Mouse (Mus musculus) brain, embryonic 14.5 days (tissue): ENCODE results near the gene Pacs2.

Experiments
- CTCF ChIP-seq: fragments of 200-500 bp; IDR thresholded peaks from 2 replicates; pipeline ENCODE4 v1.5.1; 2012; ENCODE audit warnings: inconsistent platforms, mild to moderate bottlenecking, moderate library complexity, borderline replicate concordance; ENCODE audit not compliant: insufficient read depth, insufficient read length; ENCODE audit errors: extremely low read depth
- POLR2A ChIP-seq: fragments of 200-500 bp; IDR thresholded peaks from 2 replicates; pipeline ENCODE4 v1.6.1; 2012; ENCODE audit warnings: mild to moderate bottlenecking, inconsistent platforms, borderline replicate concordance; ENCODE audit not compliant: poor library complexity, insufficient read depth, insufficient read length, severe bottlenecking; ENCODE audit errors: extremely low read depth

- TF ChIP-seq POLR2A (no peak), CTCF (peak; percentile 29; the same call in 1 of the 2 replicates)
Measured at GRCm38 (mm10) chr12:113103846-113104451, 89.6 kb downstream of the Pacs2 start.
